Mouse (Mus musculus) heart, adult 2 months (tissue): ENCODE measurements around the gene Ppp2r3d.

ENCODE experiments used
- CTCF ChIP-seq: fragments of 200-600 bp; IDR thresholded peaks from 2 replicates; pipeline ENCODE4 v1.8.1; 2022; ENCODE audit warnings: antibody characterized with exemption, mild to moderate bottlenecking, moderate library complexity
- EP300 ChIP-seq: fragments of 200-500 bp; IDR thresholded peaks from 2 replicates; pipeline ENCODE4 v1.6.1; 2011; ENCODE audit warnings: low read depth, low read length, control low read depth; ENCODE audit not compliant: insufficient read depth
- POLR2A ChIP-seq: fragments of 200-500 bp; IDR thresholded peaks from 2 replicates; pipeline ENCODE4 v1.6.1; 2011; ENCODE audit warnings: mild to moderate bottlenecking, low read depth, low read length, control low read depth; ENCODE audit not compliant: insufficient read depth

GRCm38 (mm10) chr9:124422427-124422826 lies 54.3 kb downstream of the Ppp2r3d start:
- TF ChIP-seq CTCF, result no peak
- no peak for TF ChIP-seq POLR2A
- no peak for TF ChIP-seq EP300
